Mouse (Mus musculus) small intestine, adult 2 months (tissue): Measurements from ENCODE around the gene Il12b. TPM values are rescaled to one million over a fixed set of nuclear protein-coding genes. Genes with fewer than 3 reads are reported as not detected.

Experiments
- H3K27ac ChIP-seq: fragments of 200-500 bp; 2 replicates; pipeline ENCODE4 v1.5.1; 2012; ENCODE audit warnings: low read depth, low read length, control low read depth, inconsistent platforms; ENCODE audit not compliant: insufficient read depth
- H3K27me3 ChIP-seq: fragments of 200-500 bp; 2 replicates; pipeline ENCODE4 v1.6.1; 2012; ENCODE audit warnings: mild to moderate bottlenecking, moderate library complexity, low read length, inconsistent platforms; ENCODE audit not compliant: control insufficient read depth, insufficient read depth
- H3K36me3 ChIP-seq: fragments of 200-500 bp; 2 replicates; pipeline ENCODE4 v1.6.1; 2012; ENCODE audit warnings: mild to moderate bottlenecking, low read length, control low read depth, inconsistent platforms; ENCODE audit not compliant: control insufficient read depth, insufficient read depth
- H3K4me1 ChIP-seq: fragments of 200-500 bp; 2 replicates; pipeline ENCODE4 v1.6.1; 2012; ENCODE audit warnings: low read length, inconsistent platforms, mixed read lengths; ENCODE audit not compliant: control insufficient read depth, insufficient read depth, insufficient read length
- H3K4me3 ChIP-seq: fragments of 200-500 bp; 2 replicates; pipeline ENCODE4 v1.5.1; 2012; ENCODE audit warnings: low read depth, mild to moderate bottlenecking, control low read depth, inconsistent platforms, low read length, moderate library complexity
- CTCF ChIP-seq: fragments of 200-500 bp; IDR thresholded peaks from 2 replicates; pipeline ENCODE4 v1.5.1; 2012; ENCODE audit warnings: low read depth, mild to moderate bottlenecking, control low read depth, inconsistent platforms, low read length, moderate library complexity, mixed read lengths; ENCODE audit not compliant: insufficient replicate concordance, insufficient read length; ENCODE audit errors: extremely low read depth
- POLR2A ChIP-seq: fragments of 200-500 bp; IDR thresholded peaks from 2 replicates; pipeline ENCODE4 v1.6.1; 2012; ENCODE audit warnings: low read depth, mild to moderate bottlenecking, control low read depth, inconsistent platforms, low read length, moderate library complexity
- WGBS: fragments of 180-500 bp; shearing (Covaris S2); methylation state at CpG from one replicate; pipeline ENCODE4 v1.1.7; 2018; 5-methylcytosine and 5-hydroxymethylcytosine counted together
- polyA plus RNA-seq: library from polyadenylated mRNA; depleted of rRNA; stranded (reverse); fragments of >200 nt; gene quantifications from 2 replicates; pipeline ENCODE4 v1.2.3, GENCODE M21; 2012

Il12b gene
- polyA plus RNA-seq, 1 experiment: not detected

DNA sequence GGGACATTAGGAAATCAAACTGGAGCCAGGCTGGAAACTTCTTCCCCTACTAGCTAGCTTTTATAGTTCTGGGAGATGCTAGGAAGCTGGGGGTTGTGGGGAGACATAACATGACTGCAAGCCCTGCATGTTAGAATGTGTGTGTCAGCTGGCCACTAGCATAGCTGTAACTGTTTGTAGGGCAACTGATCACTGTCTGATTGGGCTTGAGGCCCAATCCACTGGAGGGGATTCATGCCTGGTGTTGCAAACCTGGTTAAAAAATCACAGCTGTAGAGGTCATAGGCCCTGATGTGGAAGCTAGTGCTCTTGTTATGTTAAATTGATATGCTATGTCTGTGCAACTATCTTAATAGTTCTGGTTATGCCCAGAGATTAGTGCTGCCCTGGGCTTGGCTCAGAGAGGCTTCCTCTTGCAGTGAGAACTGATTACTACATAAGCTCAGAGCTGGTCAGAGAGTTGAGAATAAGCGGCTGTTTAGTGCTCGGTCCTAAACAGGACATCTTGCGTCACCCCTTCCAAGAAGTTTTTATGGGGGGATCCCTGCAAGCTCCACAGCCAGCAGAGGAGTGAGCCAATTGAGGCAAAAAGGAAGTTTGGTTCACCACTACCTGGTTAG lies 19.3 kb upstream of the Il12b start:
- H3K4me1 ChIP-seq: no peaks in the 10 kb centered on the region
- WGBS: 81% methylated on average over 3 of the region's 3 CpGs
- H3K36me3 ChIP-seq: no peaks in the 10 kb centered on the region
- no peak overlapping the region for H3K27ac ChIP-seq
- TF ChIP-seq POLR2A (no peak), CTCF (no peak)
- H3K27me3 ChIP-seq: no peaks in the 10 kb centered on the region
- H3K4me3 ChIP-seq: no peak overlapping the region

DNA sequence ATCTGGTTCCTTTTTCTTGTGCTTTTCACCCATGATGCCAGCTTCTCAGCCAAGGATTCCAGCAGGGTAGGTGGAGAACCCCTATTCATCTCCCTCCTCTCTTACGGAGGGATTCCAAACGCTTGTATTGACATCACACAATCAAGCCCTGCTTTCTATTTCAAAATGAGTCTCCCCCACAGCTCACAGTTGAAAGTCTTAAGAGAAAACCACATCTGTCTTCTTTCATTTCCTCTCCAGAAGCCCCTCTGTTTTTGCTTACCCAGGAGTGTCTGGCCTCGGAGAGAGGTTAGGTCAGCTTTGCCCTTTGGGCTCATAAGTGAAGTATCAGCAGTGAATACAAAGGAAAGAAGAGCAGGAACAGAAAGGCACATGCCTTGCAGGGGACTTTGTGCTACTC lies 17.7 kb upstream of the Il12b start:
- WGBS: 54% methylated on average over 3 of the region's 3 CpGs
- TF ChIP-seq POLR2A (no peak), CTCF (no peak)

GRCm38 (mm10) chr11:44387031-44387430 lies 12.8 kb upstream of the Il12b start:
- no peak overlapping the region for H3K27ac ChIP-seq
- no peak overlapping the region for H3K4me3 ChIP-seq
- H3K27me3 ChIP-seq: no peaks in the 10 kb centered on the region
- no peak for TF ChIP-seq POLR2A
- no peak for TF ChIP-seq CTCF
- no peaks in the 10 kb centered on the region for H3K4me1 ChIP-seq
- 81% methylated on average over 2 of the region's 2 CpGs for WGBS
- no peaks in the 10 kb centered on the region for H3K36me3 ChIP-seq

More for the DNA sequence above, 17.7 kb upstream of the Il12b start:
- H3K4me1 ChIP-seq: no peaks in the 10 kb centered on the region
- H3K27me3 ChIP-seq: no peaks in the 10 kb centered on the region
- no peak overlapping the region for H3K4me3 ChIP-seq
- H3K27ac ChIP-seq: no peak overlapping the region
- H3K36me3 ChIP-seq: no peaks in the 10 kb centered on the region

- no peaks in the 10 kb centered on the region for H3K27me3 ChIP-seq
- TF ChIP-seq POLR2A (no peak), CTCF (no peak)
- no peaks in the 10 kb centered on the region for H3K36me3 ChIP-seq
- no peak overlapping the region for H3K27ac ChIP-seq
- no peak overlapping the region for H3K4me3 ChIP-seq
- H3K4me1 ChIP-seq: no peaks in the 10 kb centered on the region
- 46% methylated on average over 6 of the region's 6 CpGs for WGBS
Measured at GRCm38 (mm10) chr11:44389993-44390701, 9.7 kb upstream of the Il12b start.

- no peak for TF ChIP-seq CTCF
- TF ChIP-seq POLR2A: no peak
- 81% methylated on average over 8 of the region's 8 CpGs for WGBS
- Histone ChIP-seq H3K36me3 (no peaks in the 10 kb centered on the region), H3K4me1 (no peaks in the 10 kb centered on the region), H3K27me3 (no peaks in the 10 kb centered on the region), H3K27ac (no peak overlapping the region), H3K4me3 (no peak overlapping the region)
Measured at GRCm38 (mm10) chr11:44393101-44393810, 6.6 kb upstream of the Il12b start.

DNA sequence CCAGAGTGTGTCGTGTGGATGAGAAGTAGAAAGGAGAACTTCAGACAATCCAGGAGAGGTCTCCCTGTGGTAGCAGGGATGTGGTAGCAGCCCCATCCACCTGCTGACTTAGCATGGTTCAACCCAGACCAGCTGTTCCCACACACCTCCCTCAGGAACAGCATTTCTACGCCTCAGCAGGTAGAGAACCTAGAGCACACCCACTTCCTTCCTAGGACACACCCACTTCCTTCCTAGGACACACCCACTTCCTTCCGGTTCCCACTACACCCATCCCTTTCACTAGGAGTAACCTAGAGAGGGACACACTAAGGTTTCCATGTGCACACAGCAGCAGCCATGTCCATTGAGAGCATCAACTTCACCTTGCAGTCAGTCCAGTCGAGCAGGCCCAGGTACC lies 4.5 kb upstream of the Il12b start:
- Histone ChIP-seq H3K36me3 (no peaks in the 10 kb centered on the region), H3K27ac (no peak overlapping the region), H3K4me3 (no peak overlapping the region), H3K27me3 (no peaks in the 10 kb centered on the region), H3K4me1 (no peaks in the 10 kb centered on the region; the same call in 1 of the 2 replicates)
- TF ChIP-seq CTCF: no peak
- TF ChIP-seq POLR2A: no peak
- WGBS: 74% methylated on average over 4 of the region's 4 CpGs

- 64% methylated on average over 3 of the region's 3 CpGs for WGBS
- no peak for TF ChIP-seq CTCF
- no peak for TF ChIP-seq POLR2A
- H3K36me3 ChIP-seq: no peaks in the 10 kb centered on the region
- H3K4me3 ChIP-seq: no peak overlapping the region
- H3K27ac ChIP-seq: no peak overlapping the region
- no peaks in the 10 kb centered on the region for H3K27me3 ChIP-seq
- H3K4me1 ChIP-seq: no peaks in the 10 kb centered on the region; the same call in 1 of the 2 replicates
Measured at GRCm38 (mm10) chr11:44397551-44397950, 2.3 kb upstream of the Il12b start.
